Mouse (Mus musculus) embryonic facial prominence, embryonic 13.5 days (tissue): ENCODE results near the gene Hist1h2ah. TPM values are rescaled to one million over a fixed set of nuclear protein-coding genes. Genes with fewer than 3 reads are reported as not detected.

Source experiments
- ATAC-seq: fragments of 200-750 bp; cut with Nextera tagmentation; 2 replicates; pipeline ENCODE4 v1.8.0; 2017; ENCODE audit warnings: low read depth; ENCODE audit not compliant: insufficient number of reproducible peaks, insufficient read depth, low FRiP score, low TSS enrichment
- H3K27ac ChIP-seq: fragments of 300-500 bp; sonication (generic); 2 replicates; pipeline ENCODE4 v1.5.1; 2015; ENCODE audit warnings: moderate library complexity, mild to moderate bottlenecking, inconsistent platforms
- H3K27me3 ChIP-seq: fragments of 300-500 bp; sonication (generic); 2 replicates; pipeline ENCODE4 v1.6.1; 2015; ENCODE audit warnings: mild to moderate bottlenecking, inconsistent platforms
- H3K36me3 ChIP-seq: fragments of 300-500 bp; sonication (generic); 2 replicates; pipeline ENCODE4 v1.6.1; 2015; ENCODE audit warnings: mild to moderate bottlenecking, inconsistent platforms
- H3K4me1 ChIP-seq: fragments of 300-500 bp; sonication (generic); 2 replicates; pipeline ENCODE4 v1.6.1; 2015; ENCODE audit warnings: inconsistent platforms
- H3K4me2 ChIP-seq: fragments of 300-500 bp; sonication (generic); 2 replicates; pipeline ENCODE4 v1.6.1; 2015; ENCODE audit warnings: moderate library complexity, mild to moderate bottlenecking, inconsistent platforms
- H3K4me3 ChIP-seq: fragments of 300-500 bp; sonication (generic); 2 replicates; pipeline ENCODE4 v1.5.1; 2015; ENCODE audit warnings: mild to moderate bottlenecking, inconsistent platforms
- H3K9ac ChIP-seq: fragments of 300-500 bp; sonication (generic); 2 replicates; pipeline ENCODE4 v1.6.1; 2015; ENCODE audit warnings: mild to moderate bottlenecking, inconsistent platforms
- H3K9me3 ChIP-seq: fragments of 300-500 bp; sonication (generic); 2 replicates; pipeline ENCODE4 v1.6.1; 2016; ENCODE audit warnings: inconsistent platforms
- WGBS: fragments of 180-500 bp; shearing (Covaris S2); methylation state at CpG from one replicate; pipeline ENCODE4 v1.1.7; 2015; ENCODE audit warnings: mixed read lengths; 5-methylcytosine and 5-hydroxymethylcytosine counted together
- microRNA-seq: library from miRNA; unstranded; fragments of <30 nt; microRNA quantifications from one replicate; pipeline ENCODE4, GENCODE M21; 2016
- polyA plus RNA-seq: library from polyadenylated mRNA; unstranded; fragments of >200 nt; fragmentation: Nextera tagmentation; extraction: Ambion mirVana; gene quantifications from 2 replicates; pipeline ENCODE4 v1.2.1, GENCODE M21; 2015

The Hist1h2ah gene
- polyA plus RNA-seq, 1 experiment from 2014 or later = 5.4 TPM

- Histone ChIP-seq H3K36me3 (no peaks in the 10 kb centered on the region), H3K27ac (no peak overlapping the region), H3K9ac (no peak overlapping the region), H3K27me3 (peaks cover 58% of the 10 kb centered on the region), H3K4me1 (peaks cover 8% of the 10 kb centered on the region), H3K4me2 (no peak overlapping the region), H3K4me3 (no peak overlapping the region), H3K9me3 (no peaks in the 10 kb centered on the region; the same call in 1 of the 2 replicates)
- no peak for ATAC-seq
- WGBS = under 1% methylated on average over 22 of the region's 22 CpGs
Measured at GRCm38 (mm10) chr13:21993957-21994738, 41.2 kb downstream of the Hist1h2ah start.

- no peaks in the 10 kb centered on the region for H3K36me3 ChIP-seq
- WGBS = 80% methylated on average over 5 of the region's 5 CpGs
- H3K27me3 ChIP-seq = peaks cover 49% of the 10 kb centered on the region
- no peak overlapping the region for H3K4me3 ChIP-seq
- no peak overlapping the region for H3K9ac ChIP-seq
- peaks cover 8% of the 10 kb centered on the region for H3K4me1 ChIP-seq
- no peak overlapping the region for H3K4me2 ChIP-seq
- ATAC-seq = no peak
- H3K9me3 ChIP-seq = no peaks in the 10 kb centered on the region; the same call in 1 of the 2 replicates
- H3K27ac ChIP-seq = no peak overlapping the region
Measured at GRCm38 (mm10) chr13:21992550-21992949, 42.8 kb downstream of the Hist1h2ah start.

Small RNA genes within 50 kb of the gene (microRNA-seq; reads per million reads assigned to microRNA genes)
- gene Gm26300 = not detected
- gene Gm44390 = not detected
- not detected for gene Gm44486

Other genes with a start within 250 kb of the Hist1h2ah start
- 10.9 and 15.4 TPM in 2 replicates for gene Hist1h2an, start 248.3 kb downstream of the Hist1h2ah start, polyA plus RNA-seq
- 0.72 and 1.7 TPM in 2 replicates for gene Hist1h2bp, start 248.1 kb downstream of the Hist1h2ah start, polyA plus RNA-seq
- gene Hist1h2bq, start 225.4 kb downstream of the Hist1h2ah start, polyA plus RNA-seq = 21.6 and 33.1 TPM in 2 replicates
- gene Hist1h2ao, start 225.1 kb downstream of the Hist1h2ah start, polyA plus RNA-seq = not detected in 2 replicates
- not detected in 2 replicates for gene Hist1h4m, start 223.8 kb downstream of the Hist1h2ah start, polyA plus RNA-seq
- 14.7 and 15.3 TPM in 2 replicates for gene Hist1h4n, start 203.4 kb downstream of the Hist1h2ah start, polyA plus RNA-seq
- 3,982 and 4,261 TPM in 2 replicates for gene Hist1h2ap, start 202.1 kb downstream of the Hist1h2ah start, polyA plus RNA-seq
- 23.0 and 34.3 TPM in 2 replicates for gene Hist1h2br, start 201.8 kb downstream of the Hist1h2ah start, polyA plus RNA-seq
- 16.8 and 18.0 TPM in 2 replicates for gene Zfp184, start 90.5 kb downstream of the Hist1h2ah start, polyA plus RNA-seq
- gene Pom121l2, start 54.4 kb downstream of the Hist1h2ah start, polyA plus RNA-seq = 0.31 TPM in 1 of 2 replicates, not detected in the other
- 0.59 and 1.2 TPM in 2 replicates for gene Prss16, start 25.8 kb downstream of the Hist1h2ah start, polyA plus RNA-seq
- 9.5 and 15.3 TPM in 2 replicates for gene Hist1h2bk, start 302 bp upstream of the Hist1h2ah start, polyA plus RNA-seq
- gene Hist1h4i, start 5.8 kb upstream of the Hist1h2ah start, polyA plus RNA-seq = 26.0 and 31.3 TPM in 2 replicates
- gene Hist1h2ag, start 7.4 kb upstream of the Hist1h2ah start, polyA plus RNA-seq = 78.1 and 82.3 TPM in 2 replicates
- gene Hist1h2bj, start 7.6 kb upstream of the Hist1h2ah start, polyA plus RNA-seq = 12.2 and 14.3 TPM in 2 replicates
- not detected in 2 replicates for gene Vmn1r188, start 48.9 kb upstream of the Hist1h2ah start, polyA plus RNA-seq
- not detected in 2 replicates for gene Vmn1r189, start 70.3 kb upstream of the Hist1h2ah start, polyA plus RNA-seq
- not detected in 2 replicates for gene Vmn1r191, start 148.4 kb upstream of the Hist1h2ah start, polyA plus RNA-seq
- not detected in 2 replicates for gene Vmn1r192, start 155.6 kb upstream of the Hist1h2ah start, polyA plus RNA-seq
- not detected in 2 replicates for gene Vmn1r193, start 187.6 kb upstream of the Hist1h2ah start, polyA plus RNA-seq
- gene Vmn1r194, start 208.6 kb upstream of the Hist1h2ah start, polyA plus RNA-seq = not detected in 2 replicates
- not detected in 2 replicates for gene Vmn1r195, start 235.0 kb upstream of the Hist1h2ah start, polyA plus RNA-seq